Mouse (Mus musculus): ENCODE measurements around the gene Utp6.

DNA sequence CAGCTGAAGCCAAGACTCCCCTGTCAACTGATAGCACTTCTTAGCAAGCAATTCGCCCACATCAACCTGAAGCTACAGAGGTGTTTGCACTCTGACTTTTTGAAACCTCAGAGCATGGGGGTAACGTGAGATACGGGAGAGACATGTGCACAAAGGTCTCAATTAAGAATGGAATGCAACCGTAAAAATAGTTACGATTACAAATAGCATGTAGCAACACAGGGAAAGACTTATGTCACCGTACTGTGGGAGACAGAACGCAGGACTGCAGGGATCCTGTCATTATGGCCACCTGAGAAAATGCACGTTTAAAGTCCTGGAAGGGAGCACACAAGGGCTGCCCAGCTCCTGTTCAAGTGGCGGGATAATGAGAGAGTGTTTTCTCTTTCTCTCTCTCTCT, 55.3 kb downstream of the Utp6 start:
- TF ChIP-seq CTCF (IDR thresholded peaks at IDR 0.05; ENCODE audit: extremely low read depth, insufficient read depth, insufficient read length, insufficient replicate concordance) (no peak), POLR2A (IDR thresholded peaks at IDR 0.05; ENCODE audit: low read depth, low read length) (no peak)

Data from spleen, adult 2 months (tissue).